Mouse (Mus musculus) spleen, adult 2 months (tissue): Measurements from ENCODE around the gene Synrg. TPM values are rescaled to one million over a fixed set of nuclear protein-coding genes. Genes with fewer than 3 reads are reported as not detected.

ENCODE experiments used
- DNase-seq, 2 experiments: peaks; one replicate each; pipeline versions ENCODE4 v3.0.0 to v3.0.0-alpha.2; 2012 to 2021; ENCODE audit warnings: low spot score in 2 of 2, low read depth in 1 of 2
- H3K27ac ChIP-seq: fragments of 200-500 bp; 2 replicates; pipeline ENCODE4 v1.5.1; 2012; ENCODE audit warnings: low read length, inconsistent platforms; ENCODE audit not compliant: insufficient read depth
- H3K27me3 ChIP-seq: fragments of 200-500 bp; 2 replicates; pipeline ENCODE4 v1.6.1; 2012; ENCODE audit warnings: mild to moderate bottlenecking, moderate library complexity, low read length, inconsistent platforms; ENCODE audit not compliant: control insufficient read depth, insufficient read depth
- H3K36me3 ChIP-seq: fragments of 200-500 bp; 2 replicates; pipeline ENCODE4 v1.6.1; 2012; ENCODE audit warnings: mild to moderate bottlenecking, low read length, inconsistent platforms; ENCODE audit not compliant: control insufficient read depth, insufficient read depth
- H3K4me1 ChIP-seq: fragments of 200-500 bp; 2 replicates; pipeline ENCODE4 v1.6.1; 2011; ENCODE audit warnings: inconsistent platforms; ENCODE audit not compliant: control insufficient read depth, insufficient read depth, insufficient read length
- H3K4me3 ChIP-seq: fragments of 200-500 bp; 2 replicates; pipeline ENCODE4 v1.5.1; 2011; ENCODE audit warnings: mild to moderate bottlenecking, inconsistent platforms; ENCODE audit not compliant: insufficient read depth, insufficient read length; ENCODE audit errors: extremely low read depth
- CTCF ChIP-seq: fragments of 200-500 bp; IDR thresholded peaks from 2 replicates; pipeline ENCODE4 v1.5.1; 2011; ENCODE audit warnings: mild to moderate bottlenecking, inconsistent platforms; ENCODE audit not compliant: insufficient read depth, insufficient read length, insufficient replicate concordance; ENCODE audit errors: extremely low read depth
- POLR2A ChIP-seq: fragments of 200-500 bp; IDR thresholded peaks from 2 replicates; pipeline ENCODE4 v1.6.1; 2011; ENCODE audit warnings: low read depth, low read length, inconsistent platforms
- WGBS: fragments of 180-500 bp; shearing (Covaris S2); methylation state at CpG from one replicate; pipeline ENCODE4 v1.1.7; 2018; 5-methylcytosine and 5-hydroxymethylcytosine counted together
- polyA plus RNA-seq: library from polyadenylated mRNA; depleted of rRNA; stranded (reverse); fragments of >200 nt; gene quantifications from 2 replicates; pipeline ENCODE4 v1.2.3, GENCODE M21; 2012; rRNA removed

Synrg gene
- 19.4 and 20.3 TPM in 2 replicates for polyA plus RNA-seq

GRCm38 (mm10) chr11:83963991-83964921 lies at the start of gene Synrg:
Synrg (plus strand) TSS chr11:83964428.
- Histone ChIP-seq H3K36me3 (peaks cover 17% of the 10 kb centered on the region), H3K27me3 (peaks cover 1% of the 10 kb centered on the region; the same call in 1 of the 2 replicates), H3K4me1 (peaks cover 5% of the 10 kb centered on the region; the same call in 1 of the 2 replicates), H3K4me3 (peak within 1 kb of the TSS; percentile 86), H3K27ac (peak within 1 kb of the TSS; percentile 63; the same call in 1 of the 2 replicates)
- WGBS = 1% methylated on average over 68 of the region's 76 CpGs
- DNase-seq = peak; percentile 72 to 91
- TF ChIP-seq POLR2A = peak; percentile 46
- no peak for TF ChIP-seq CTCF

GRCm38 (mm10) chr11:83914501-83914900 lies 49.7 kb upstream of the Synrg start:
- Histone ChIP-seq H3K4me1 (no peaks in the 10 kb centered on the region), H3K27me3 (no peaks in the 10 kb centered on the region), H3K4me3 (no peak overlapping the region), H3K36me3 (no peaks in the 10 kb centered on the region), H3K27ac (no peak overlapping the region)
- TF ChIP-seq CTCF (no peak), POLR2A (no peak)
- DNase-seq = no peak
- 92% methylated on average over 4 of the region's 4 CpGs for WGBS

GRCm38 (mm10) chr11:83922600-83922999 lies 41.6 kb upstream of the Synrg start:
- TF ChIP-seq CTCF (no peak), POLR2A (no peak)
- H3K4me3 ChIP-seq = no peak overlapping the region
- no peak for DNase-seq
- no peak overlapping the region for H3K27ac ChIP-seq
- no peaks in the 10 kb centered on the region for H3K27me3 ChIP-seq
- no peaks in the 10 kb centered on the region for H3K36me3 ChIP-seq
- H3K4me1 ChIP-seq = no peaks in the 10 kb centered on the region
- 71% methylated on average over 2 of the region's 2 CpGs for WGBS

GRCm38 (mm10) chr11:83927097-83927496 lies 37.1 kb upstream of the Synrg start:
- DNase-seq = no peak
- 54% methylated on average over 3 of the region's 3 CpGs for WGBS
- H3K27ac ChIP-seq = no peak overlapping the region
- H3K4me1 ChIP-seq = no peaks in the 10 kb centered on the region
- no peaks in the 10 kb centered on the region for H3K36me3 ChIP-seq
- H3K4me3 ChIP-seq = no peak overlapping the region
- 0 out of 2 replicates have a peak, but pooled peaks cover 1% of the 10 kb centered on the region for H3K27me3 ChIP-seq
- TF ChIP-seq POLR2A (no peak), CTCF (peak; percentile 25; the same call in 1 of the 2 replicates)

DNA sequence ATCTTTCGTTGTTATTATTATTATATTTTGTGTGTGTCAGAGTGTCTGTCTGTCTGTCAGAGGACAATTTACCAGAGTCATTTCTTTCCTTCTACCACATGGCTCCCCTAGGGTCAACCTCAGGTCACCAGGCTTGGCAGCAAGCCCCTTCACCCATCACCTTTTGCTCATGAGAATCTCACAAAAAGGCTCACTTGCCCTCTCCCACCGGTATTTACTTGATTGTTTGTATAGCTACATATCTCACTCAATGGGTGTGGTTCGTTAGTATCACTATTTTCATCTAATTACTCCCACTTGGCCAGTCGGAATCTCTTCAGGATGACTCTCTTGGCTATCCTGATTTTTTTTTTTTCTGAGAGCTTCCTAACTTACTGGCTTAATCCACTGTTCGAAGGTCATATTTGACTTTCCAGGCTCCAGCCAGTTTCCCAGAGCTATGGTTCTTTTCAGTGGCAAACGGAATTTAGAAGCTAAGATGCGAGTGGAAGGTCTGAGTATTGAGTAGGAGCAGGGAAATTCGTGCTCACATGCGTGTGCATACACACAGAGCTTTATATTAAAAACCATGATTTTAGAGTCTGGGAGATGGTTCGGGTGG lies 31.6 kb upstream of the Synrg start:
- Histone ChIP-seq H3K4me1 (no peaks in the 10 kb centered on the region), H3K27ac (no peak overlapping the region), H3K36me3 (no peaks in the 10 kb centered on the region), H3K4me3 (no peak overlapping the region), H3K27me3 (0 out of 2 replicates have a peak, but pooled peaks cover 3% of the 10 kb centered on the region)
- WGBS = 83% methylated on average over 10 of the region's 10 CpGs
- TF ChIP-seq POLR2A = no peak
- DNase-seq = no peak

GRCm38 (mm10) chr11:83933376-83933775 lies 30.9 kb upstream of the Synrg start:
- TF ChIP-seq POLR2A = no peak
- TF ChIP-seq CTCF = no peak
- no peak overlapping the region for H3K4me3 ChIP-seq
- 0 out of 2 replicates have a peak, but pooled peaks cover 2% of the 10 kb centered on the region for H3K27me3 ChIP-seq
- 81% methylated on average over 4 of the region's 4 CpGs for WGBS
- DNase-seq = no peak
- no peaks in the 10 kb centered on the region for H3K36me3 ChIP-seq
- no peaks in the 10 kb centered on the region for H3K4me1 ChIP-seq
- no peak overlapping the region for H3K27ac ChIP-seq

- 29% methylated on average over 7 of the region's 7 CpGs for WGBS
- H3K4me1 ChIP-seq = no peaks in the 10 kb centered on the region
- no peak overlapping the region for H3K4me3 ChIP-seq
- TF ChIP-seq CTCF = peak; percentile 91; the same call in 1 of the 2 replicates
- no peak for TF ChIP-seq POLR2A
- H3K36me3 ChIP-seq = no peaks in the 10 kb centered on the region
- H3K27ac ChIP-seq = no peak overlapping the region
- peak; percentile 19 to 61 for DNase-seq
- H3K27me3 ChIP-seq = 0 out of 2 replicates have a peak, but pooled peaks cover 2% of the 10 kb centered on the region
Measured at GRCm38 (mm10) chr11:83935986-83936665, 28.1 kb upstream of the Synrg start.
